Mouse (Mus musculus) forebrain, embryonic 14.5 days (tissue): Measurements from ENCODE around the gene Lmo3. TPM values are rescaled to one million over a fixed set of nuclear protein-coding genes. Genes with fewer than 3 reads are reported as not detected.
A peak's percentile ranks its signal among the peaks of the same experiment; 100 is the strongest.

Source experiments
- ATAC-seq: fragments of 200-750 bp; cut with Nextera tagmentation; 2 replicates; pipeline ENCODE4 v1.8.0; 2017; ENCODE audit warnings: mild to moderate bottlenecking, moderate library complexity
- DNase-seq: peaks from one replicate; pipeline ENCODE4 v3.0.0-alpha.2; 2015; ENCODE audit warnings: low spot score
- H3K27ac ChIP-seq: fragments of 300-500 bp; sonication (generic); 2 replicates; pipeline ENCODE4 v1.5.1; 2014; ENCODE audit warnings: low read depth, mild to moderate bottlenecking, control low read depth, low read length, moderate library complexity
- H3K27me3 ChIP-seq: fragments of 300-500 bp; sonication (generic); replicated peaks from 2 replicates; pipeline ENCODE4 v1.6.1; 2014; ENCODE audit warnings: low read length, control low read depth, mixed read lengths; ENCODE audit not compliant: control insufficient read depth, insufficient read depth
- H3K36me3 ChIP-seq: fragments of 300-500 bp; sonication (generic); 2 replicates; pipeline ENCODE4 v1.6.1; 2014; ENCODE audit warnings: low read length, control low read depth; ENCODE audit not compliant: control insufficient read depth, insufficient read depth
- H3K4me1 ChIP-seq: fragments of 300-500 bp; sonication (generic); 2 replicates; pipeline ENCODE4 v1.6.1; 2014; ENCODE audit warnings: antibody characterized with exemption, low read length, control low read depth; ENCODE audit not compliant: control insufficient read depth, insufficient read depth
- H3K4me2 ChIP-seq: fragments of 300-500 bp; sonication (generic); 2 replicates; pipeline ENCODE4 v1.6.1; 2014; ENCODE audit warnings: mild to moderate bottlenecking, control low read depth, low read length
- H3K4me3 ChIP-seq: fragments of 300-500 bp; sonication (generic); 2 replicates; pipeline ENCODE4 v1.5.1; 2014; ENCODE audit warnings: low read depth, low read length, control low read depth
- H3K9ac ChIP-seq: fragments of 300-500 bp; sonication (generic); 2 replicates; pipeline ENCODE4 v1.6.1; 2014; ENCODE audit warnings: mild to moderate bottlenecking, low read length, control low read depth, moderate library complexity
- H3K9me3 ChIP-seq: fragments of 300-500 bp; sonication (generic); replicated peaks from 2 replicates; pipeline ENCODE4 v1.6.1; 2016; ENCODE audit warnings: low read length, control low read depth, mixed read lengths; ENCODE audit not compliant: control insufficient read depth
- WGBS: fragments of 180-500 bp; shearing (Covaris S2); extraction: QIAGEN DNeasy Blood & Tissue Kit; methylation state at CpG from one replicate; pipeline ENCODE4 v1.1.7; 2014; 5-methylcytosine and 5-hydroxymethylcytosine counted together
- polyA plus RNA-seq: library from polyadenylated mRNA; unstranded; fragments of >200 nt; fragmentation: Nextera tagmentation; extraction: Ambion mirVana; gene quantifications from 2 replicates; pipeline ENCODE4 v1.2.1, GENCODE M21; 2014

Lmo3 gene
- polyA plus RNA-seq, 1 experiment from 2014 or later, result 140 TPM

DNA sequence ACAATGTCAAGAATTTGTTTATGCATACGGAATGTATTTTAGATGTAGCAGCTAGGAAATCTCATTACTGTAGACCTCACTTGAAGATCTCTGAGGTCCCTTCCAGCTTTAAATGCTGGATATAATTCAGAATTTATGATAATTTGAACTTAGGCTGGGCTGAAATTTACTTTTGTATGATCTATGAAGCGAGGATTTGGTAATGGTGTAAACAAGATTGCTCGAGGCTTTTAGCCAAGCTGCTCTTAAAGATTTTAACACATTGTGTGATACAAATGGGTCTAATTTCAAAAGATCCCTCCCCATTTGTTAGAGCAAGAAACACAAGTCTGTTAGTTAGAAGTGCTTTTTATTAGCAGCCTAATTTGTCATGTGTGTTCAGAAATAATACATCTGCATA is 144.4 kb downstream of the Lmo3 start:
- no peaks in the 10 kb centered on the region for H3K9me3 ChIP-seq
- H3K4me1 ChIP-seq, result no peaks in the 10 kb centered on the region
- no peak overlapping the region for H3K9ac ChIP-seq
- H3K27me3 ChIP-seq, result no peaks in the 10 kb centered on the region
- ATAC-seq, result peak; percentile 32; the same call in 1 of the 2 replicates
- no peak overlapping the region for H3K4me3 ChIP-seq
- H3K36me3 ChIP-seq, result no peaks in the 10 kb centered on the region
- H3K27ac ChIP-seq, result no peak overlapping the region
- H3K4me2 ChIP-seq, result no peak overlapping the region
- peak; percentile 23 for DNase-seq
- 59% methylated on average over 3 of the region's 3 CpGs for WGBS

DNA sequence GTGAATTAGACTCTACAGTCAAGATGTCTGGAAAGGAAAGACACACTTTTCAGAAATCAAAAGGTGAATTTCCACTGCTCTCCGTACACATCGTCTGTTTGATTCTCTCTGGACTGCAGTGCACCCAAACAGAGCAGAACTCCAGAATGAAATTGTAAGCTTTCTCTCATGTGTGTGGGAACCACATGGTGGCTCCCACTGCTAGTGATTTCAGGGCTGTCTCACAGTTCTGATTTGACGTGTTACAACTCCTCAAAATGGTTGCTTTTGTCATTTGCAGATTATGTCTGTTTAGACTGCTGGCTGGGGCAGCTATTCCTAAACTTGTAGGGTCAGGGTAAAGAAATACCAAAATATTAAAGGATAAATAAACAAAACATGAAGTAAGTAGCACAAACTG is 145.0 kb downstream of the Lmo3 start:
- H3K9me3 ChIP-seq, result no peaks in the 10 kb centered on the region
- no peak overlapping the region for H3K27ac ChIP-seq
- H3K4me2 ChIP-seq, result no peak overlapping the region
- no peak overlapping the region for H3K9ac ChIP-seq
- 57% methylated on average over 3 of the region's 3 CpGs for WGBS
- DNase-seq (peak; percentile 42), ATAC-seq (no peak; the same call in 1 of the 2 replicates)
- no peaks in the 10 kb centered on the region for H3K27me3 ChIP-seq
- H3K4me1 ChIP-seq, result no peaks in the 10 kb centered on the region
- H3K4me3 ChIP-seq, result no peak overlapping the region
- no peaks in the 10 kb centered on the region for H3K36me3 ChIP-seq

DNA sequence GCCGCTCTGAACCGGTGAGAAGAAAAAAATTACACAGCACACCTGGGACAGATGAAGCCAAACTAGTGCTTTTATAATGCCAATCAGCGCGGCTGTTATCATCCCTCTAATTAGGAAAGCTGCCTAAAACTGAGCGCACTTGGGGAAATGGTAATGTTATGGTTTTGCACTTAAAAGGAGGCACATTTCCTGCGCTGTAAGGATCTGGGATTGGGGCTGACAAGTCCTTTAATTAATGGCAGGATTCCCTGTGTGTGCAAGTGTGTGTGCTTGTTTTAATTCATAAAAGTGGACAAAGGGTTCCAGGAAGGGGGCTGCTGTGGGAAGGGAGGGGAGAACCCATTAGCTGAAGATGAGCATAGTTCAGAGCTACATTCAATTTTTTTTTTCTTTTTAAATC is 154.4 kb downstream of the Lmo3 start:
- Histone ChIP-seq H3K9me3 (no peaks in the 10 kb centered on the region), H3K27me3 (no peaks in the 10 kb centered on the region), H3K27ac (no peak overlapping the region), H3K4me2 (peak overlapping the region; percentile 30), H3K4me3 (no peak overlapping the region), H3K4me1 (peaks cover 32% of the 10 kb centered on the region), H3K36me3 (no peaks in the 10 kb centered on the region), H3K9ac (no peak overlapping the region)
- DNase-seq (peak; percentile 78), ATAC-seq (0 out of 2 replicates have a peak, but pooled peaks have one; percentile 3)
- 4% methylated on average over 6 of the region's 6 CpGs for WGBS

DNA sequence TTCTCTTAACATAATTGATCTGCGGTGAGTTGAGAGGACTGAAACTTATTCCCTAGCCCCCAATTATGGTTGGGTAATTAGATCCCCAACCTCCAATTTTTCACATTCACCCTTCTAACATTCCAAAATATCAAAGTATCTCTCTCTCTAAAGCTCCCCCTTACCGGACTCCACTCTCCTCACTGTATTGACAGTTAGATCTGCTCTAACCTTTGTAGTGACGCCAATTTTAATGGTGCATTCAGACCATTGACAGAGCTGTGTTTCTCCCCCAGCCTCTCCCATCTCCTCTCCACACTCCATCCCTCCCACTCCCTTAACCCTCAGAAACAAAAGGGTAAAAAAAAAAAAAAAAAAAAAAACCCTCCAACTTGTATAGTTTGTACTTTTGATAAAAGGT is 154.9 kb downstream of the Lmo3 start:
- Histone ChIP-seq H3K9me3 (no peaks in the 10 kb centered on the region), H3K36me3 (no peaks in the 10 kb centered on the region), H3K4me2 (peak overlapping the region; percentile 36; the same call in 1 of the 2 replicates), H3K9ac (no peak overlapping the region), H3K4me3 (no peak overlapping the region), H3K27me3 (no peaks in the 10 kb centered on the region), H3K4me1 (peaks cover 32% of the 10 kb centered on the region), H3K27ac (no peak overlapping the region)
- ATAC-seq (peak; percentile 6; the same call in 1 of the 2 replicates), DNase-seq (peak; percentile 68)
- 3% methylated on average over 3 of the region's 3 CpGs for WGBS

DNA sequence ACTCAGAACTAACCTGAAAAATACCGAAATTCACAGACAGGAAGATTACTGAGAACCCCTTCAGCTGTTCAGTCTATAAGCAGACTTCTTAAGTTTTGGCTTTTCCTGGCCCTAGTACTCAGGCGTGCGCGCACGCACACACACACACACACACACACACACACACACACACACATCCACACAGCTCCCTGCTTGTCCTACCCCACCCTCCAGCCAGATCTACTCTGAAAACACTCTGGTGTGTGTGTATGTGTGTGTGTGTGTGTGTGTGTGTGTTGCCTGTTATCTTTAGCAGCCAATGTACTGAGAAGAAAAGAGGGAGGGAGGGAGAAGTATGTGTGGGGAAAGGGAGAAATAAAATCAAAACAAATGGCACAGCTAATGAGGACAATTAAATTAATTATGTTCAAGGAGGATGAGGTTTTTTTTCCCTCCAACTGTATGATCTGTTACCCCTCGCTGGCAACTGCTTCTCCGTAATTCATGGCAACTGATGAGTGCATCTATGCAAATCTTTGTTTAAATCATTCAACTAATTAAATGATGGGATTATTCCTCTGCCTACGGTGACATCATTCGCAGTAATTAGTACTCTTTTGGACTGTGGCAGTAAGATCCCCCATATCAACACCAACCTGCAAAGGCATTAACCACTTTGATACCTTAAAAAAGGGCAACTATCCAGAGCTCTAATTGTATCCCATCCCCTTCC is 157.1 kb downstream of the Lmo3 start:
- WGBS, result 13% methylated on average over 9 of the region's 9 CpGs
- ATAC-seq, result peak; percentile 59
- Histone ChIP-seq H3K9ac (0 out of 2 replicates have a peak overlapping the region, but pooled peaks have one; percentile 32), H3K4me1 (peaks cover 36% of the 10 kb centered on the region), H3K27me3 (no peaks in the 10 kb centered on the region), H3K27ac (peak overlapping the region; percentile 72), H3K4me3 (peak overlapping the region; percentile 4; the same call in 1 of the 2 replicates), H3K4me2 (peak overlapping the region; percentile 36), H3K36me3 (no peaks in the 10 kb centered on the region), H3K9me3 (no peaks in the 10 kb centered on the region)
- peak; percentile 94 for DNase-seq

DNA sequence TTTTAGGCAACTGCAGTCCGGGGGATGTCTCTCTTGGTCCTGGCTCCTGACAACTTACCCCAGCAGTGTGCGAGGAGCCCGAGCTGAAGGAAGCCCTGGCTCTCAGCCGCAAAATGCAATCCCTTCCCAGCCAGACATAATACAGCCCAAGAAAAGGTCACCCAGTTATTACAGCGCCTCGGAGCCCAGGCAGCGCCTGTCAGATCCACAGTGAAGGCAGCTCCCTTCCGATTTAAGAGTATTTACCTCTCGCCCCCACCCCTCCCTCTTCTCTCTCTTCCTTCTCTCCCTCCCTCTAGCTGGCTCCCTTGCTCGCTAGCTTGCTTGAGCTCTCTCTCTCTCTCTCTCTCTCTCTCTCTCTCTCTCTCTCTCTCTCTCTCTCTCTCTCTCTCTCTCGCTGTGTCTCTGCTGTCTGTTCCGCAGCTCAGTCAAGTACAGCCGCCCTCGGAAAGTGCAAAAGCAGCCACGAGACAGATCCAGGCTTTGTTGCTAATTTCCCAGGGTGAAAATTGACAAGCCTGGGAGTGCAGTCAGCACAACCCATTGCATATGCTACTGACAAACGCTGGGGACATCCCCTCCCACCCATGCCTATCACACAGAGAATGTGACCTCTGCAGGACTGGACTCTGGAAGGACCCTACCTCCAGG is 159.0 kb downstream of the Lmo3 start:
- Histone ChIP-seq H3K27me3 (no peaks in the 10 kb centered on the region), H3K4me2 (peak overlapping the region; percentile 69), H3K9me3 (no peaks in the 10 kb centered on the region), H3K4me3 (peak overlapping the region; percentile 50), H3K27ac (peak overlapping the region; percentile 96), H3K4me1 (peaks cover 46% of the 10 kb centered on the region), H3K36me3 (no peaks in the 10 kb centered on the region), H3K9ac (peak overlapping the region; percentile 76)
- DNase-seq (peak; percentile 77), ATAC-seq (peak; percentile 6)
- WGBS, result 0% methylated on average over 13 of the region's 16 CpGs

DNA sequence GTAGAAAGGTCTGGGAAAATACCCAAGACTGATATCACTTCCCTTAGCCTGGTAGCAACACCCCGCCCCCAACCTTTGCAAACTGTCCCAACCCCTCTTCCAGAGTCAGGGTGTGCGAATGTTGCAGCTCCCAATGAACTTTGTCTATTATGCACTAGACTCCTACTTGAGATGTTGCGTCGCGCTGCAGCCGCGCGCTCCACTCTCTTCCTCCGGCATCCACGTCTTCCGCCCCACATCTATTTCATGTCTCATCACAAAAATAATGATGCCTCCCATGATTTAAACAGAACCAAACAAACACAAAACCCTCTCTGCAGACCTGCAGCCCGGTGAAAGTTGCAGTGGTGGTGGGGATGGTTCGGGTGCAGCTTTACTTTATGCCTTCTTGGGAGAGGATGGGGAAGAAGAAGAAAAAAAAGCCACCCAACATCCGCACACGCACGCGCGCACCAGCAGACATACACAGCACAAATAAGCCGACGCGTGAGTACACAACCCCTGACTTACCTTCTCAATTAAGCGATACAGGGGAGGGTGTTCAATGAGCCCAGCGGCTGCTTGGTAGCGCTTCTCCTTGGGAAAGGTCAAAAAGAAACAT is 159.7 kb downstream of the Lmo3 start:
- Histone ChIP-seq H3K4me2 (peak overlapping the region; percentile 69), H3K36me3 (no peaks in the 10 kb centered on the region), H3K4me3 (peak overlapping the region; percentile 50), H3K9me3 (no peaks in the 10 kb centered on the region), H3K27me3 (no peaks in the 10 kb centered on the region), H3K4me1 (peaks cover 40% of the 10 kb centered on the region), H3K9ac (peak overlapping the region; percentile 76), H3K27ac (peak overlapping the region; percentile 96)
- DNase-seq, result peak; percentile 64
- no peak for ATAC-seq
- under 1% methylated on average over 24 of the region's 24 CpGs for WGBS

DNA sequence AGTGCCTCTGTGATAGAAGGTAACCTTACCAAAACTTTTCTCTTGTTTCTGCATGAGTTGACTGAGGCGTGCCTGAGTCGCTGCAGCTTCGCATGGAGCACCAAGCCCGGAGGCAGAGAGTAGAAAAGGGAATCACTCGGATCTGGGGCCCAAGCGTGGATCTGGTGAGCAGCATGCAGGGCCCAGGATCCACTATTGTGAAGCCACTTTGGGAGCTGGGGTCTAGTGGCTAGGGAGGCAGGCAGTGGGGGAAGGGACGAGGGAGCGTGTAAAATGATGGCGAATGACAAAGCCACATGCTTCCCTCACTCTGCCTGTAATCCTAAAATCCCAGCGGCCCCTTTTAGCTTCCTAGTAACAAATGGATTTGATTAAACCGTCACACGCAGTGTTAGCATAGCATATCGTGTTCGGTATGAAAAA is 160.6 kb downstream of the Lmo3 start:
- DNase-seq (peak; percentile 75), ATAC-seq (peak; percentile 8)
- H3K9me3 ChIP-seq, result no peaks in the 10 kb centered on the region
- H3K36me3 ChIP-seq, result no peaks in the 10 kb centered on the region
- peak overlapping the region; percentile 69 for H3K4me2 ChIP-seq
- no peaks in the 10 kb centered on the region for H3K27me3 ChIP-seq
- WGBS, result under 1% methylated on average over 14 of the region's 14 CpGs
- H3K9ac ChIP-seq, result peak overlapping the region; percentile 76
- peak overlapping the region; percentile 96 for H3K27ac ChIP-seq
- peak overlapping the region; percentile 50 for H3K4me3 ChIP-seq
- peaks cover 33% of the 10 kb centered on the region for H3K4me1 ChIP-seq
